Mouse (Mus musculus) adrenal gland, postnatal 10 days (tissue): ENCODE data around the gene Tysnd1. TPM values are rescaled to one million over a fixed set of nuclear protein-coding genes. Genes with fewer than 3 reads are reported as not detected.

ENCODE experiments used
- DNase-seq: peaks from one replicate; pipeline ENCODE4 v3.0.0; 2021; ENCODE audit warnings: mixed read lengths
- total RNA-seq, 2 experiments: library from RNA; stranded (reverse); gene quantifications; 2 replicates each; pipeline ENCODE4 v1.2.3; 2021

Gene Tysnd1
- total RNA-seq, 2 experiments from 2014 or later = 84.3 to 87.3 TPM

GRCm38 (mm10) chr10:61680015-61680913 is 15.1 kb upstream of the Tysnd1 start, which contains the start of gene Sar1a:
Gene Sar1a (plus strand): TSS chr10:61680299.
- peak; percentile 99 for DNase-seq

DNA sequence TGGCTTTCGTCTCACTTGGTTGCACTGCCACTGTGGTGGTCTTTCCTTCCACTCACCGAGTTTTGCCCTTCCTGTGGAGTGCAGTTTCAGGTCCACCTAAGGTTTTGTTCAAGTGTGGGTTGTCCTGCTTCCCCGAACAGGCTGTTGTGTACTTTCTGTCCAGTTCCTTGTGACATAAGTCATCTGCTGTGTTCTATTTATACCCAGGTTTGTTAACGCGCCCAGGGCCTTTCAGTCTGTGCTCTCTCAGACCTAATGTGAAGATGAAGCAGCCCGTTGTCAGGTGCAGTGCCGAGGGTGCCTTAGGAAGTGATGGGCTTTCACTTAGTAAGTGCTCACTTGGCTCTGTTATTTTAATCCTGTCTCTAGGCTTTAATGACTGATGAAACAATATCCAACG is 5.9 kb upstream of the Tysnd1 start:
- DNase-seq = no peak

DNA sequence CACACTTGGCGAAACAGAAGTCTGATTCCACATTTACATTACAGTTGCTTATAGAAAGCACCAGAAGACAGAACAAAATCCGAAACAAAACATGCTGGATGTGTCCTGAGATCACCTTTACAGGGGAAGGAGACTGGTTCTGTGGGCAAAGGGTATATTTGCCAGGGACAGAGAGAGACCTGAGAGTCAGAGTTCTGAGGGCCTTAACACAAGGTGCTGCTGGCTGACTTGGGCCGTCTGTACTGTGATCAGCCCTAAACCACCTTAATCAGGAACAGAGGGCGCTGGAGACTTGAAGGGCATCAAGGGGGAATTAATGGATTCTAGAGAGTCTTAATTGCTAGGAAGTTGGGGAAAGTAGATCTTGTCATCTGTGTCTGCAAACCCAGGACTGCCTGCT is 1.8 kb upstream of the Tysnd1 start:
- no peak for DNase-seq

DNA sequence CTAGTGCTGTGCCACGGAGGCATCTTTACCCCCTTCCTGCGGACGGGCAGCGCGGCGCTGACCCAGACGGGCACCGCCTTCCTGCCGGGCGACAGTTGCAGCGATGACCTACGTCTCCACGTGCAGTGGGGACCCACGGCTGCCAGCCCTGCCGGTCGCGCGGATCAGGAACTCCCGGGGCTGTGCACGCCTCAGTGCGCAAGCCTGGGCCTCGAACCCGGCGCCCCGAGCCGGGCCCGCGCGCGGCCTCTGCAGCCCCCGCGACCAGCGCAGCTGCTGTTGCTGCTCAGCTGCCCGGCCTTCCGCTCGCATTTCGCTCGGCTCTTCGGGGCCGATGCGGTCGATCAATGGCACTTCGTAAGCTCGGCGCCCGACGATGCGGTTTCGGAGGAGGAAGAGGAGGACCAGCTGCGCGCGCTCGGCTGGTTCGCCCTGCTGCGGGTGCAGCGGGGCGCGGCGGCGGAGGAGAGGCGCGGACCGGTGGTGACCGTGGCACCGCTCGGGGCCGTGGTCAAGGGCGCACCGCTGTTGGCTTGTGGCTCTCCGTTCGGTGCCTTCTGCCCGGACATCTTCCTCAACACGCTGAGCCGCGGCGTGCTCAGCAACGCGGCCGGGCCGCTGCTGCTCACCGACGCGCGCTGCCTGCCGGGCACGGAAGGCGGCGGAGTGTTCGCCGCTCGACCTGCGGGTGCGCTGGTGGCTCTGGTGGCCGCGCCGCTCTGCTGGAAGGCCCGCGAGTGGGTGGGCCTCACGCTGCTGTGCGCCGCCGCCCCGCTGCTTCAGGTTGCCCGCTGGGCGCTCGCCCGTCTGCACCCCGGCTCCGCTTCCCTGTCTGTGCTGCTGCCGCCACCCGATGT is 617 bp downstream of the Tysnd1 start:
- DNase-seq = no peak

DNA sequence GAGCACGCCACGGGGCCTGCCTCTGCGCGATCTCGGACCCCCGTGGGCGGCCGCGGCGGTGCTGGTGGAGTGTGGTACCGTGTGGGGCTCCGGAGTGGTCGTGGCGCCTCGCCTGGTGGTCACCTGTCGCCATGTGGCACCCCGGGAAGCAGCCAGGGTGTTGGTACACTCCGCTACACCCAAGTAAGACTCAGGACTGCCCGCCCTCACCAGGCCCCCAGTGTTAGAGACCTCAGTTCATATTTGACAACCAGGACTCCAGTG is 1.2 kb downstream of the Tysnd1 start:
- no peak for DNase-seq

- peak; percentile 81 for DNase-seq
These were observed 1.7 kb downstream of the Tysnd1 start for GRCm38 (mm10) chr10:61697028-61697427.

- peak; percentile 80 for DNase-seq
These were observed 9.3 kb downstream of the Tysnd1 start for GRCm38 (mm10) chr10:61704663-61705062.

DNA sequence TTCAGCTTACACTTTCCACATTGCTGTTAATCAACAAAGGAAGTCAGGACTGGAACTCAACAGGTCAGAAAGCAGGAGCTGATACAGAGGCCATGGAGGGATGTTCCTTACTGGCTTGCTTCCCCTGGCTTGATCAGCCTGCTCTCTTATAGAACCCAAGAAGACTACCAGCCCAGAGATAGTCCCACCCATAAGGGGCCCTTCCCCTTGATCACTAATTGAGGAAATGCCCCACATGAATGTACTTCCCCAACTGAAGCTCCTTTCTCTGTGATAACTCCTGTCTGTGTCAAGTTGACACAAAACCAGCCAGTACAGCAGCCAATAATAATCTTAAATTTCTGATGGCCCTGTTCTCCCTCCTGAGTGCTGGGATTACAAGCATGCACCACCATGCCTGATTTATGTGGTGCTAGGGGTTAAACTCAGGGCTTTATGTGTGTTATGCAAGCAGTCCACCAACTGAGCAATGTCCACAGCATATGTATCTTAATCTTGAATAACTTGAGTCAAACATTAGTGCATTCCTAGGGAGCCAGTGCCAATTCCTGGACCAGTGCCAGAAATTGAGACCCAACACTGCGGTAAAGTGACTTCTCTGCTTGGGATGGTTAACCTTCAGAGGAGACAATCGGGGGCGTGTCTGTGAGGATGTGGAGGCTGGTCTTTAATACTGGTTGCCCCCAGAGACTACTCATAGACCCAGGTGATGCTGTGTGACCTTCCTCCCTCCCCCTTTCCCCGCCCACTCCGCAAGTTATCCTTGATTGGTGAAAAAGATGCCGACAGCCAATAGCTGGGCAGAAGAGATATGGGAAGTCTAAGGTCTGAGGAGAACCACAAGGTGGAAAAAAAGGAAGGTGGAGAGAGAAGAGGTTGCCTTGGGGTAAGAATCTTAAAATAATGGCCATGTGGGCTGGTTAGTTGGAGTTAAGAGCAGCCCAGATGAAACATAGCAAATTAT is 11.4 kb downstream of the Tysnd1 start:
- DNase-seq = no peak

GRCm38 (mm10) chr10:61713601-61714000 is 18.3 kb downstream of the Tysnd1 start:
- no peak for DNase-seq

GRCm38 (mm10) chr10:61714146-61714545 is 18.8 kb downstream of the Tysnd1 start:
- DNase-seq = no peak

GRCm38 (mm10) chr10:61714771-61715461 is 19.6 kb downstream of the Tysnd1 start, which contains the start of gene Aifm2:
Gene Aifm2 (plus strand): TSS chr10:61715263.
- peak; percentile 87 for DNase-seq

DNA sequence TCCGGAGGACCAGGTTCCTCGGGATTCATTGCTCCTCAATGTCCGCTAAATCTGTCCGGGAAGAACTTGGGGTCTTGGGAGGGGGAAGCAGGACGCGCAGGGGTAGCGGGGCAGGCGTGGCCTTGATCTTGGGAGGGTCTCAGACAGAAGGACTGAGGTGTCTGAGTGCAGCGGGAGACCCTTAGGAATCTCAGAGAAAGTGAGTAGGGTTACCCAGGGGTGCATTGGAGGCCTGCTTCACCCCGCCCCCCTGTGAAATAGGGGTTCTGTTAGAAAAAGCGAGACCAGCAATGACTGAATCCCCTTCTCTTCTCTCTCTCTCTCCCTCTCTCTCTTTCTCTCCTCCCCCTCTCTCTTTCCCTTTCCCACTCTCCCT is 20.1 kb downstream of the Tysnd1 start:
- no peak for DNase-seq

- peak; percentile 71 for DNase-seq
These were observed 20.9 kb downstream of the Tysnd1 start for GRCm38 (mm10) chr10:61715996-61716864.

GRCm38 (mm10) chr10:61717406-61718296 is 22.3 kb downstream of the Tysnd1 start:
- DNase-seq = peak; percentile 20

GRCm38 (mm10) chr10:61720331-61720730 is 25.0 kb downstream of the Tysnd1 start:
- peak; percentile 78 for DNase-seq

DNA sequence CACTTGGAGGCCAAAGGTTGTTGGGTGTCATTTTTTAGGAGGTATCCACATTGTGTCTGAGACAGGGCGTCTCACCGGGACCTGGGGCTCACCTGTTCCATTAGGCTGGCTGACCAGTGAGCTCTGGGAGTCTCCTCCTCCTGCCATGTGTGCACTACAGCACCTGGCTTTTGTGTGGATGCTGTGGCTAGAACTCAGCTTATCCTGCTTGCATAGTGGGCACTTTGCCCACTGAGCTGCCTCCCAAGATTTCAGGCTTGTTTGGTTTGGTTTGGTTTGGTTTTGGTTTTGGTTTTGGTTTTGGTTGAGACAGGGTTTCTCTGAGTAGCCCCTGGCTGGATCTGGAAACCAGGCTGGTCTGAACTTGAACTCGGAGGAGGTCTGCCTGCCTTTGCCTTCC is 26.9 kb downstream of the Tysnd1 start:
- no peak for DNase-seq

DNA sequence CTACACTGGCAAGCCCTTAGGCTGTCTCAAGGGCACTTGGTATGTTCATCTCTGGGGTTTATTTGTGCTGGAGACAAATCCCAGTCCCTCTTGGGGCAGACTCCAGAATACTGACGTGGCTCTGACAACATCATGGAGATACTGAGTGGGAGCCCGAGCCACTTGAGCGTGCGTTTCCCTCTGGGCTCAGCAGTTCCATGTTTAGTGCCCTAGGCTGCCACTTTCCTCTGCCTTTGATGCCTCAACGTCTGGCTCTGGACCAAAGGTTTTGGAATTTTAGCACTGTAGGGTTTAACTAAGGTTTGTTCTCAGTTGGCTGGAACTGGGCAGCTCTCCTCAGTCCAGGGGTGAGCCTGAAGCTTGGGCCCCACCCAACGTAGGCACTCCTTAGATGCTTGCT is 28.0 kb downstream of the Tysnd1 start:
- peak; percentile 59 for DNase-seq

GRCm38 (mm10) chr10:61729181-61729580 is 33.9 kb downstream of the Tysnd1 start:
- DNase-seq = no peak

- no peak for DNase-seq
These were observed 34.9 kb downstream of the Tysnd1 start for GRCm38 (mm10) chr10:61730171-61730570.
